Comparison of ENCODE assay signal across 8 mouse cellular contexts in the genomic region with DNA sequence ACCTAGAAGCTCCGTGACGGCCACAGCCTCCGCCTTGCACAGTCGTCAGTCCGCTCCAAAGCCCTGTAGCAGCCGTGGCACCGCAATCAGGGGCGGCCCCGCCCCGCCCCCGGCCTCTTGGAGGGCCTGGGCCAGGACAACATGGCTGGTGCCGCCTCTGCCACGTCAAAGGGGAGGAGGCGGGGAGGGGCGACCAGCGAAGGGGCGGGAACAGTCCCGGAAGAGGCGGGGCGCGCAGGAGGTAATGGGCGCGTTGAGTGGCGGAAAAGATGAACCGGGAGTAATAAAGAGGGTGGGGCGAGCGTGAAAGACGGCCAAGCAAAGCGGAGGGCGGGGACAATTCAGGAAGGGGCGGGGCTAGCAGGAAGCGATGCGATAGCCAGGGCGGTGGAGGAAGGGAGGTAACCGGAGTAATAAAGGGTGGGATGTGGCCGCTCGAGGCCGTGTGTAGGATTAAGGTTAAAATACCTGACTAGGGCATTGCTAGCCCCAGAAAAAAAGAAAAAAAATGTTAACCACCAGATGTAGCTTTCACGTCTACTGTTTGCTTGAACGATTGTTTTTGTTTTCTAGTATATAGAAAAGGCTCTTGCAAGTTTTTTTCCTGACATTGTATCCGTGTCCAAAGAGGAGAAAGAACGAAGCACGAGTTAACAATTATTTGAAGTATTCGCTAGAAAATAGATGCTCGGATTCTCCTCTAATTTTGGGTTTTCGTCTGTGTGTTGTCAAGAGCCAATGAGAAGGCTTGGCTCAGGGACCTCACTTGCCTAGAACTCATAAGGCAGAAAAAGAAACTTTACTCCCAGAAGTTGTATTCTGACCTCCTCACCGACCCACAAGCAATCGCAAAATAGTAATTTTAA. TPM values are rescaled to one million over a fixed set of nuclear protein-coding genes. Genes with fewer than 3 reads are reported as not detected.
DNase-seq lines count a peak whose midpoint lies in the region; ATAC-seq and TF ChIP-seq lines count a peak whose summit lies in the region.

TSS of gene Sec23a (minus strand) at position 174 of the 866 bp plus-strand sequence.

- WGBS in forebrain, embryonic 10.5 days = under 1% methylated on average over 48 of the region's 48 CpGs
- WGBS in heart, embryonic 15.5 days = under 1% methylated on average over 48 of the region's 48 CpGs
- under 1% methylated on average over 48 of the region's 48 CpGs for WGBS in liver, embryonic 14.5 days (ENCODE audit: insufficient replicate concordance)
- WGBS in neural tube, embryonic 11.5 days = under 1% methylated on average over 48 of the region's 48 CpGs
- 0% methylated on average over 48 of the region's 48 CpGs for WGBS in stomach, postnatal 0 days

- peaks cover 22% of the 10 kb centered on the region for H3K36me3 ChIP-seq in forebrain, embryonic 10.5 days (replicated peaks)
- peaks cover 2% of the 10 kb centered on the region; the same call in 1 of the 2 replicates for H3K36me3 ChIP-seq in heart, embryonic 15.5 days
- no peaks in the 10 kb centered on the region; the same call in 1 of the 2 replicates for H3K36me3 ChIP-seq in liver, embryonic 14.5 days (replicated peaks; ENCODE audit: control insufficient read depth, insufficient read depth, low read depth)
- no peaks in the 10 kb centered on the region for H3K36me3 ChIP-seq in neural tube, embryonic 11.5 days (ENCODE audit: control insufficient read depth, insufficient read depth, low read length)
- H3K36me3 ChIP-seq in stomach, postnatal 0 days (ENCODE audit: control insufficient read depth, insufficient read depth, low read length) = no peaks in the 10 kb centered on the region

- no peak for TF ChIP-seq EP300 in liver, embryonic 14.5 days (IDR thresholded peaks at IDR 0.05; ENCODE audit: low read depth)
- TF ChIP-seq EP300 in stomach, postnatal 0 days (optimal IDR thresholded peaks at IDR 0.05) = no peak

- TF ChIP-seq CTCF in liver, embryonic 14.5 days (IDR thresholded peaks at IDR 0.05; ENCODE audit: low read depth) = no peak
- no peak for TF ChIP-seq CTCF in stomach, postnatal 0 days (IDR thresholded peaks at IDR 0.05; ENCODE audit: low read depth)

- H3K27ac ChIP-seq in forebrain, embryonic 10.5 days = peak within 1 kb of the TSS; percentile 94
- H3K27ac ChIP-seq in heart, embryonic 15.5 days = peak within 1 kb of the TSS; percentile 95
- peak within 1 kb of the TSS; percentile 92 for H3K27ac ChIP-seq in liver, embryonic 14.5 days
- H3K27ac ChIP-seq in neural tube, embryonic 11.5 days (ENCODE audit: low read depth, low read length) = peak within 1 kb of the TSS; percentile 78
- H3K27ac ChIP-seq in stomach, postnatal 0 days (replicated peaks) = peak within 1 kb of the TSS; percentile 98

- H3K9me3 ChIP-seq in forebrain, embryonic 10.5 days = no peaks in the 10 kb centered on the region
- no peaks in the 10 kb centered on the region for H3K9me3 ChIP-seq in heart, embryonic 15.5 days (replicated peaks)
- H3K9me3 ChIP-seq in liver, embryonic 14.5 days (ENCODE audit: control insufficient read depth, low read length) = no peaks in the 10 kb centered on the region
- no peaks in the 10 kb centered on the region for H3K9me3 ChIP-seq in neural tube, embryonic 11.5 days (ENCODE audit: control insufficient read depth, low read length)
- no peaks in the 10 kb centered on the region for H3K9me3 ChIP-seq in stomach, postnatal 0 days (ENCODE audit: control insufficient read depth, low read length)

- peak within 1 kb of the TSS; percentile 69 for H3K4me3 ChIP-seq in forebrain, embryonic 10.5 days
- peak within 1 kb of the TSS; percentile 74 for H3K4me3 ChIP-seq in heart, embryonic 15.5 days
- H3K4me3 ChIP-seq in liver, embryonic 14.5 days (ENCODE audit: insufficient read depth in 1 of 2, low read depth in 2 of 2, low read length in 2 of 2) = peak within 1 kb of the TSS; percentile 80 to 96
- H3K4me3 ChIP-seq in neural tube, embryonic 11.5 days (ENCODE audit: low read depth, low read length) = peak within 1 kb of the TSS; percentile 83
- peak within 1 kb of the TSS; percentile 79 for H3K4me3 ChIP-seq in stomach, postnatal 0 days (ENCODE audit: low read depth, low read length)

- DNase-seq in c-Kit-negative CD71-positive TER-119-positive erythroid progenitor cells, embryonic 14.5 days (ENCODE audit: low read depth, low spot score) = peak; percentile 97
- DNase-seq in forebrain, embryonic 10.5 days (ENCODE audit: extremely low spot score, low spot score) = peak; percentile 99
- DNase-seq in kidney, postnatal 25 days = peak; percentile 99
- DNase-seq in liver, embryonic 14.5 days (ENCODE audit: low read depth in 3 of 3, low spot score in 3 of 3) = peak; percentile 95
- DNase-seq in neural tube, embryonic 11.5 days (ENCODE audit: low spot score) = peak; percentile 98
- DNase-seq in stomach, postnatal 0 days (ENCODE audit: low spot score) = peak; percentile 99

- peak within 1 kb of the TSS; percentile 71 for H3K4me2 ChIP-seq in heart, embryonic 15.5 days
- H3K4me2 ChIP-seq in liver, embryonic 14.5 days (ENCODE audit: low read depth) = peak within 1 kb of the TSS; percentile 97
- peak within 1 kb of the TSS; percentile 81 for H3K4me2 ChIP-seq in neural tube, embryonic 11.5 days (ENCODE audit: low read depth)
- peak within 1 kb of the TSS; percentile 82 for H3K4me2 ChIP-seq in stomach, postnatal 0 days (replicated peaks; ENCODE audit: low read depth)

- H3K9ac ChIP-seq in heart, embryonic 15.5 days = peak within 1 kb of the TSS; percentile 83
- peak within 1 kb of the TSS; percentile 88 for H3K9ac ChIP-seq in liver, embryonic 14.5 days (replicated peaks)
- H3K9ac ChIP-seq in neural tube, embryonic 11.5 days (ENCODE audit: low read length) = peak within 1 kb of the TSS; percentile 86
- peak within 1 kb of the TSS; percentile 92 for H3K9ac ChIP-seq in stomach, postnatal 0 days (ENCODE audit: low read length)

- ATAC-seq in CD4-positive, CD25-positive, alpha-beta regulatory T cell, adult 4 months = peak; percentile 79
- peak; percentile 96 for ATAC-seq in heart, embryonic 15.5 days (replicated peaks; ENCODE audit: insufficient number of reproducible peaks, insufficient read depth, low FRiP score, low read depth)
- ATAC-seq in liver, embryonic 14.5 days (ENCODE audit: insufficient read depth) = peak; percentile 91
- ATAC-seq in neural tube, embryonic 11.5 days (ENCODE audit: insufficient read depth, low FRiP score, low TSS enrichment) = peak; percentile 94
- peak; percentile 98 for ATAC-seq in stomach, postnatal 0 days (ENCODE audit: low FRiP score, low TSS enrichment)

- H3K4me1 ChIP-seq in forebrain, embryonic 10.5 days = peaks cover 30% of the 10 kb centered on the region
- peaks cover 30% of the 10 kb centered on the region for H3K4me1 ChIP-seq in heart, embryonic 15.5 days (replicated peaks)
- peaks cover 9 to 14% of the 10 kb centered on the region in 2 experiments for H3K4me1 ChIP-seq in liver, embryonic 14.5 days (replicated peaks; ENCODE audit: control insufficient read depth in 2 of 2, insufficient read depth in 2 of 2, low read length in 1 of 2)
- peaks cover 4% of the 10 kb centered on the region; the same call in 1 of the 2 replicates for H3K4me1 ChIP-seq in neural tube, embryonic 11.5 days (ENCODE audit: control insufficient read depth, insufficient read depth, low read length)
- peaks cover 5% of the 10 kb centered on the region for H3K4me1 ChIP-seq in stomach, postnatal 0 days (replicated peaks; ENCODE audit: control insufficient read depth, insufficient read depth)

- no peaks in the 10 kb centered on the region for H3K27me3 ChIP-seq in forebrain, embryonic 10.5 days (ENCODE audit: poor library complexity, severe bottlenecking)
- H3K27me3 ChIP-seq in heart, embryonic 15.5 days = no peaks in the 10 kb centered on the region
- no peaks in the 10 kb centered on the region for H3K27me3 ChIP-seq in liver, embryonic 14.5 days (ENCODE audit: control insufficient read depth, insufficient read depth, low read length)
- H3K27me3 ChIP-seq in neural tube, embryonic 11.5 days (ENCODE audit: control insufficient read depth, insufficient read depth, low read length) = no peaks in the 10 kb centered on the region
- no peaks in the 10 kb centered on the region for H3K27me3 ChIP-seq in stomach, postnatal 0 days (ENCODE audit: control insufficient read depth, insufficient read depth, low read length)

RNA-seq across cellular contexts. Expression of gene Sec23a, which starts in this region (rescaled TPM):
- polyA plus RNA-seq in CD4-positive, CD25-positive, alpha-beta regulatory T cell, adult 4 months (2017; shearing (Covaris generic)) = 10 to 100 TPM; 28.5 to 38.4 TPM
- polyA plus RNA-seq in forebrain, embryonic 10.5 days (2016; fragmentation: Nextera tagmentation; extraction: Ambion mirVana) = 54.7 and 56.3 TPM in 2 replicates
- 57.8 and 63.2 TPM in 2 replicates for polyA plus RNA-seq in heart, embryonic 15.5 days (2015; fragmentation: Nextera tagmentation; extraction: Ambion mirVana)
- 8.0 and 10.6 TPM in 2 replicates for polyA plus RNA-seq in liver, embryonic 14.5 days (2012; rRNA removed)
- polyA plus RNA-seq in liver, embryonic 14.5 days (2014; fragmentation: Nextera tagmentation; extraction: Ambion mirVana) = 23.7 and 25.1 TPM in 2 replicates
- polyA plus RNA-seq in neural tube, embryonic 11.5 days (2014; fragmentation: Nextera tagmentation; extraction: Ambion mirVana) = 105 and 109 TPM in 2 replicates
- 32.4 and 33.7 TPM in 2 replicates for polyA plus RNA-seq in stomach, postnatal 0 days (2015; fragmentation: Nextera tagmentation; extraction: Ambion mirVana)

Comparison
In these comparisons a context has a peak if more than half of its experiments do, and no peak if none do; other contexts are left out.
1. Peak in every context shown above with its lines: DNase-seq, ATAC-seq, H3K4me3 ChIP-seq and H3K27ac ChIP-seq.